Mouse (Mus musculus) bone marrow, adult 2 months (tissue): ENCODE results near the gene Iars. TPM values are rescaled to one million over a fixed set of nuclear protein-coding genes. Genes with fewer than 3 reads are reported as not detected.

Source experiments
- H3K27ac ChIP-seq: fragments of 200-500 bp; 2 replicates; pipeline ENCODE4 v1.5.1; 2012; ENCODE audit warnings: low read depth, mild to moderate bottlenecking, control low read depth, inconsistent platforms, low read length; ENCODE audit not compliant: control insufficient read depth, poor library complexity, insufficient read depth
- H3K4me1 ChIP-seq: fragments of 200-500 bp; 2 replicates; pipeline ENCODE4 v1.6.1; 2011; ENCODE audit warnings: low read length; ENCODE audit not compliant: control insufficient read depth, insufficient read depth
- H3K4me3 ChIP-seq: fragments of 200-500 bp; replicated peaks from 2 replicates; pipeline ENCODE3; 2011; ENCODE audit warnings: mild to moderate bottlenecking, low read depth, low read length, control low read depth; ENCODE audit not compliant: control insufficient read depth
- CTCF ChIP-seq: fragments of 200-500 bp; IDR thresholded peaks from 2 replicates; pipeline ENCODE4 v1.5.1; 2011; ENCODE audit warnings: low read length, control low read depth; ENCODE audit not compliant: control insufficient read depth, insufficient read depth
- POLR2A ChIP-seq: fragments of 200-500 bp; IDR thresholded peaks from 2 replicates; pipeline ENCODE4 v1.6.1; 2011; ENCODE audit warnings: low read depth, mild to moderate bottlenecking, control low read depth, low read length, borderline replicate concordance; ENCODE audit not compliant: control insufficient read depth
- WGBS: fragments of 180-500 bp; shearing (Covaris S2); methylation state at CpG from one replicate; pipeline ENCODE4 v1.1.7; 2018; 5-methylcytosine and 5-hydroxymethylcytosine counted together
- polyA plus RNA-seq: library from polyadenylated mRNA; stranded (reverse); fragments of >200 nt; gene quantifications from 2 replicates; pipeline ENCODE4 v1.2.4, GENCODE M21; 2011; ENCODE audit warnings: low replicate concordance; ENCODE audit not compliant: missing spikeins, insufficient read depth, insufficient read length

Iars gene
- polyA plus RNA-seq, 1 experiment = 27.5 TPM

GRCm38 (mm10) chr13:49708311-49708710 lies 26.4 kb downstream of the Iars start:
- Histone ChIP-seq H3K4me3 (no peak overlapping the region), H3K27ac (no peak overlapping the region), H3K4me1 (no peaks in the 10 kb centered on the region)
- no peak for TF ChIP-seq CTCF
- TF ChIP-seq POLR2A = no peak
- 88% methylated on average over 8 of the region's 8 CpGs for WGBS

GRCm38 (mm10) chr13:49712047-49712721 lies 30.3 kb downstream of the Iars start:
- Histone ChIP-seq H3K27ac (no peak overlapping the region), H3K4me3 (no peak overlapping the region), H3K4me1 (no peaks in the 10 kb centered on the region)
- TF ChIP-seq POLR2A = no peak
- no peak for TF ChIP-seq CTCF
- WGBS = 86% methylated on average over 12 of the region's 12 CpGs

GRCm38 (mm10) chr13:49719310-49719709 lies 37.4 kb downstream of the Iars start:
- Histone ChIP-seq H3K4me3 (no peak overlapping the region), H3K4me1 (no peaks in the 10 kb centered on the region), H3K27ac (no peak overlapping the region)
- no peak for TF ChIP-seq POLR2A
- TF ChIP-seq CTCF = no peak
- WGBS = 82% methylated on average over 3 of the region's 3 CpGs

GRCm38 (mm10) chr13:49736430-49736829 lies 54.5 kb downstream of the Iars start:
- no peak overlapping the region for H3K4me3 ChIP-seq
- WGBS = 89% methylated on average over 2 of the region's 2 CpGs
- H3K4me1 ChIP-seq = no peaks in the 10 kb centered on the region
- TF ChIP-seq POLR2A (no peak), CTCF (no peak)
- H3K27ac ChIP-seq = no peak overlapping the region

GRCm38 (mm10) chr13:49738011-49738410 lies 56.1 kb downstream of the Iars start:
- 52% methylated on average over 2 of the region's 2 CpGs for WGBS
- Histone ChIP-seq H3K27ac (no peak overlapping the region), H3K4me3 (no peak overlapping the region), H3K4me1 (no peaks in the 10 kb centered on the region)
- TF ChIP-seq CTCF = no peak
- TF ChIP-seq POLR2A = no peak

- WGBS = 89% methylated on average over 16 of the region's 16 CpGs
- H3K4me1 ChIP-seq = no peaks in the 10 kb centered on the region
- no peak overlapping the region for H3K4me3 ChIP-seq
- TF ChIP-seq CTCF (no peak), POLR2A (no peak)
- H3K27ac ChIP-seq = no peak overlapping the region
These were observed 59.6 kb downstream of the Iars start for GRCm38 (mm10) chr13:49741285-49742040.

GRCm38 (mm10) chr13:49756591-49756990 lies 74.7 kb downstream of the Iars start:
- Histone ChIP-seq H3K4me1 (no peaks in the 10 kb centered on the region), H3K4me3 (no peak overlapping the region), H3K27ac (no peak overlapping the region)
- 83% methylated on average over 9 of the region's 9 CpGs for WGBS
- TF ChIP-seq POLR2A (no peak), CTCF (no peak)

GRCm38 (mm10) chr13:49757966-49758365 lies 76.1 kb downstream of the Iars start:
- Histone ChIP-seq H3K27ac (no peak overlapping the region), H3K4me3 (no peak overlapping the region), H3K4me1 (no peaks in the 10 kb centered on the region)
- TF ChIP-seq POLR2A (no peak), CTCF (no peak)
- 72% methylated on average over 4 of the region's 4 CpGs for WGBS
